Mouse (Mus musculus): Measurements from ENCODE around the gene Foxo6. TPM values are rescaled to one million over a fixed set of nuclear protein-coding genes. Genes with fewer than 3 reads are reported as not detected.

Foxo6 gene
- polyA plus RNA-seq, 1 experiment from 2014 or later = 0.15 TPM

DNA sequence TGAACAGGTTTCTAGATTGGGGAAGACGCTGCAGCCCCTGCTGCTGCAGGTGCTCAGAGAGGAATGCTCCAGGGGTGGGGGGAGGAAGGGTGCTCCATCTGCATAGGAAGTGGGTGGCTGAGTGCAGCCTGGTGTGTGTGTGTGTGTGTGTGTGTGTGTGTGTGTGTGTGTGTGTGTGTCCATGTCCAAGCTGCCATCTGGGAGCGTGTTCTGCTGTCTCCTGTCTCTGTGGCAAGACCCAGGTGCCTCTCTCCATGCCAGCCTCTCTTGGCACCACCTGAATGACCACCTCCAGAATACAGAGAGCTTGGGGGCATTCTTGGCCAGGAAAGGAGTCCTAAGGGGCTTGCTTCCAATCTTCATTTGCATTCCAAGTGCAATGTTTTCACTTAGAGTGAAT lies 24.4 kb downstream of the Foxo6 start:
- Histone ChIP-seq H3K4me2 (replicated peaks; ENCODE audit: low read depth, low read length) (no peak overlapping the region), H3K27ac (ENCODE audit: low read length) (no peak overlapping the region), H3K9me3 (ENCODE audit: low read length) (no peaks in the 10 kb centered on the region), H3K9ac (replicated peaks; ENCODE audit: low read length) (no peak overlapping the region), H3K4me1 (ENCODE audit: insufficient read depth, low read length) (peaks cover 29% of the 10 kb centered on the region), H3K27me3 (ENCODE audit: insufficient read depth, low read length) (peaks cover 80% of the 10 kb centered on the region), H3K36me3 (ENCODE audit: insufficient read depth, low read length) (no peaks in the 10 kb centered on the region), H3K4me3 (ENCODE audit: low read length) (no peak overlapping the region)
- no peak for ATAC-seq (ENCODE audit: low FRiP score, low TSS enrichment)
- WGBS = 43% methylated on average over 2 of the region's 2 CpGs

DNA sequence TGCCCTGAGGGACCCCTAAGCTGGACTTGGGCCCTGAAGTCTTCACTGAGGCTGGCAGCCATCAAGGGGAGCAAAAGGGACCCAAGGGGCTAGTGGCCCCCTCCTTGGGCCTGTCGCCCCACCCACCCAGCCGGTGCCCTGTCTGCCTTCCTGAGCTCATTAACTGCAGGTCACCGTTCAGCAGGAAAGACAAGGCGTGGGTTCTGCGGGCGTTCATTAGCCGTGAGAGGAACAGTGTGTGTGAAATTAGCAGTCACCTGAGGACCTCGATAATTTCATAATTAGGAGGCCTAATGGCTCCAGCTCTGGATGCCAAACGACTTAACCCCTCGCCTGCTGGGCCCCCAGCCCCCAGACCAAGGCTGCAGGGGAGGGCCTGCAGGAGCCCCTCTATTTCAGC lies 24.9 kb downstream of the Foxo6 start:
- H3K4me1 ChIP-seq (ENCODE audit: insufficient read depth, low read length) = peaks cover 24% of the 10 kb centered on the region
- no peak overlapping the region for H3K4me3 ChIP-seq (ENCODE audit: low read length)
- no peaks in the 10 kb centered on the region for H3K9me3 ChIP-seq (ENCODE audit: low read length)
- no peak overlapping the region for H3K27ac ChIP-seq (ENCODE audit: low read length)
- H3K36me3 ChIP-seq (ENCODE audit: insufficient read depth, low read length) = no peaks in the 10 kb centered on the region
- H3K9ac ChIP-seq (replicated peaks; ENCODE audit: low read length) = no peak overlapping the region
- H3K27me3 ChIP-seq (ENCODE audit: insufficient read depth, low read length) = peaks cover 78% of the 10 kb centered on the region
- WGBS = 25% methylated on average over 10 of the region's 10 CpGs
- no peak overlapping the region for H3K4me2 ChIP-seq (replicated peaks; ENCODE audit: low read depth, low read length)
- no peak for ATAC-seq (ENCODE audit: low FRiP score, low TSS enrichment)

DNA sequence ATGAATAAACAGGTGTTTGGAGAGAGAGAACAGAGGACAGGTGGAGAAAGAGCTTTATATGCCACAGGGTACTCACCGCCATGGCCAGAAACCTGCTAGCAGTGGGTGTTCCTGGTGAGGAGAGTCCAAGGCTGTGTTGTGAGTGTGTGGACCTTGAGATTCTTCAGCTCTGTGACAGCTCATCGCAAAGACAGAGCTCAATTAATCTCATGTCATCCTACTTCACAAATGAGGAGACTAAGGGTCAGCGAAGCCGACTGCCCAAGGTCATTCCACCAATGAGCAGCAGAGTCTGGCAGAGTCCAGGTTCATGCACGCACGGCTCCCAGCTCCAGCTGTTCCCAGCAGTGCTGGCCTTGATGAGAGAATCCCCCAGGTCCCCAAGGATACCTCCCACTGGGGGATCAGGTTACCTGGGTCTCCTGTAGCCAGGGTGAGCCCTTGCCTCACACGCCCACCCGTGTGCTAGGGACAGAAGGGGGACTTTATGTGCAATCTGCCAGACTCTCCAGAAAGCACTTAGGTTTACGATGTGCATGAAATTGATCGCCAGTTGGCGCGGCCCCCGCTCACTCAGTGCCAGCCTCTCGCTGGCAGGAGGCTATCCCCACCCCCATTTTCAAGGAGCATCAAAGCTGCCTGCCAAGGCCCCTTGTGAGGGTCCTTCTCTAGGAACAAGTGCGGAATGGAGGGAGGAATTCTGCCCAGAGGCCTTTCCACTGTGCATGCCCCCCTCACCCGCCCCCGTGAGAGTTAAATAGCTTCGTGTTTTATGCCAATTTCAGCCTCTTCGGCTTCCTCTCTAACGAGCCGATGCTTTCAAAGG lies 27.6 kb downstream of the Foxo6 start:
- ATAC-seq (ENCODE audit: low FRiP score, low TSS enrichment) = peak; percentile 81
- Histone ChIP-seq H3K4me2 (replicated peaks; ENCODE audit: low read depth, low read length) (0 out of 2 replicates have a peak overlapping the region, but pooled peaks have one; percentile 9), H3K4me1 (ENCODE audit: insufficient read depth, low read length) (peaks cover 20% of the 10 kb centered on the region; the same call in 1 of the 2 replicates), H3K27me3 (ENCODE audit: insufficient read depth, low read length) (peaks cover 54% of the 10 kb centered on the region), H3K27ac (ENCODE audit: low read length) (no peak overlapping the region), H3K9ac (replicated peaks; ENCODE audit: low read length) (no peak overlapping the region), H3K9me3 (ENCODE audit: low read length) (no peaks in the 10 kb centered on the region), H3K36me3 (ENCODE audit: insufficient read depth, low read length) (no peaks in the 10 kb centered on the region), H3K4me3 (ENCODE audit: low read length) (no peak overlapping the region)
- WGBS = 13% methylated on average over 21 of the region's 21 CpGs

DNA sequence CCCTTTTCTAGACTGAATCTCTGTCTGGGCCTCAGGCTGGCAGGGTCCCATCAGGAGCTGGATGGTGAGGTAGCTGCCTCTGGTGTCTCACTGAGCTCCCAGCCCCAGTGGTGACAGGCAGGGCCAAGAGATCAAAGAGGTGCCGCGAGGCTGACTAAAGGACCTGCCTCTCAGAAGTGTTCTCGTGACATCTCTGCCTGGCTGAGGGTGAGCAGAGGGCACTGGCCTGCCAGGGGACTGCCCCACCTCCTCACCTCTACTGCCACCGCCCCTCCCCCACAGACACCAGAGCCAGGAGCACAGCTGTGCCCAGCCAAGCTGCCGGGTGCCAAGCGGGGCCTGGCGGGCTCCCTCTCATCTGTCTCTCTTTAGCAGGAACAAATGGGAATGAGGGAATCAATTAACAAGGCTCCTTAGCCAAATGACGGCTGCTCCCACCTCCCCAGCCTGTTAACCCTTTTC lies 38.3 kb downstream of the Foxo6 start:
- Histone ChIP-seq H3K4me1 (ENCODE audit: insufficient read depth, low read length) (peaks cover 51% of the 10 kb centered on the region), H3K9ac (replicated peaks; ENCODE audit: low read length) (peak overlapping the region; percentile 44; the same call in 1 of the 2 replicates), H3K36me3 (ENCODE audit: insufficient read depth, low read length) (no peaks in the 10 kb centered on the region), H3K4me2 (replicated peaks; ENCODE audit: low read depth, low read length) (no peak overlapping the region), H3K27me3 (ENCODE audit: insufficient read depth, low read length) (0 out of 2 replicates have a peak, but pooled peaks cover 6% of the 10 kb centered on the region), H3K4me3 (ENCODE audit: low read length) (no peak overlapping the region), H3K27ac (ENCODE audit: low read length) (0 out of 2 replicates have a peak overlapping the region, but pooled peaks have one; percentile 29), H3K9me3 (ENCODE audit: low read length) (no peaks in the 10 kb centered on the region)
- peak; percentile 43 for ATAC-seq (ENCODE audit: low FRiP score, low TSS enrichment)
- 9% methylated on average over 8 of the region's 8 CpGs for WGBS

DNA sequence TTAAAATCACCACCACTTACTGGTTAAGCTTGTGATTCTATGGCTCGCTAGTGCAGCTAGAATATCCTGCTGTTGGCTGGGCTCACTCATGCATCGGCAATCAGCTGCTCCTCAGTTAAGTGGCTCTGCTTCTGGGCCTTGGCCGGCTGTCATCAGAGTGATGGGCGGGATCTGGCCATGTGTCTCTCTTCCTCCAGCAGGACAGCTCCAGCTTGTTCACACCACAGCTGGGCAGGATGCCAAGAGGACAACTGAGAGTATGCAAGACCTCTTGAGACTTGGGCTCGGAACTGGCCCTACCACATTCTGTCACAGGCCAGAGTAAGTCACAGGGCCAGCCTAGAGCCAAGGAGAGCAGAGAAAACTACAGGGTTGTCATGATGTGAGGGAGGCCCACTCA lies 39.7 kb downstream of the Foxo6 start:
- 19% methylated on average over 5 of the region's 5 CpGs for WGBS
- H3K27ac ChIP-seq (ENCODE audit: low read length) = no peak overlapping the region
- no peaks in the 10 kb centered on the region for H3K36me3 ChIP-seq (ENCODE audit: insufficient read depth, low read length)
- no peak overlapping the region for H3K4me2 ChIP-seq (replicated peaks; ENCODE audit: low read depth, low read length)
- H3K9me3 ChIP-seq (ENCODE audit: low read length) = no peaks in the 10 kb centered on the region
- peaks cover 42% of the 10 kb centered on the region for H3K4me1 ChIP-seq (ENCODE audit: insufficient read depth, low read length)
- no peak overlapping the region for H3K9ac ChIP-seq (replicated peaks; ENCODE audit: low read length)
- ATAC-seq (ENCODE audit: low FRiP score, low TSS enrichment) = peak; percentile 39; the same call in 1 of the 2 replicates
- no peak overlapping the region for H3K4me3 ChIP-seq (ENCODE audit: low read length)
- H3K27me3 ChIP-seq (ENCODE audit: insufficient read depth, low read length) = 0 out of 2 replicates have a peak, but pooled peaks cover 11% of the 10 kb centered on the region

DNA sequence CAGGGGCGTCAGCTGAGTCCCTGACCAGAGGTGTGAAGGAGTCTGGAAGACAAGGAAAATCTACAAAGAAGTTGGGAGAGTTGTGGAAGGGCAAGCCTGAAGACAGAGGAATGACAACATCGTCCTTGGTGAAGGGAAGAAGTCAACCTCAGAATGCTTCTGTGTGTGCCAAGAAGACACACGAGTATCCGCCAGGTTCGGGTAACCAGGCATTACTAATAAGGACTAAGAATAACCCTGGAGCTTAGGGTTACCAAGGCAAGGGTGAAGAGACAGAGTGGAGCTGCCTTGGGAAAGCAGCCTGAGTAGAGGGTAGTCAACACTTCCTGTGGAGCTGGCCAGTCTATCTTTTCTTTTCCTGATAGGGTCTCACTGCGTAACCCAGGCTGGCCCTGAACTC lies 41.1 kb downstream of the Foxo6 start:
- no peak overlapping the region for H3K4me3 ChIP-seq (ENCODE audit: low read length)
- H3K36me3 ChIP-seq (ENCODE audit: insufficient read depth, low read length) = no peaks in the 10 kb centered on the region
- no peaks in the 10 kb centered on the region for H3K9me3 ChIP-seq (ENCODE audit: low read length)
- peaks cover 30% of the 10 kb centered on the region for H3K4me1 ChIP-seq (ENCODE audit: insufficient read depth, low read length)
- no peak overlapping the region for H3K27ac ChIP-seq (ENCODE audit: low read length)
- ATAC-seq (ENCODE audit: low FRiP score, low TSS enrichment) = no peak
- no peak overlapping the region for H3K4me2 ChIP-seq (replicated peaks; ENCODE audit: low read depth, low read length)
- H3K27me3 ChIP-seq (ENCODE audit: insufficient read depth, low read length) = peaks cover 14% of the 10 kb centered on the region; the same call in 1 of the 2 replicates
- 84% methylated on average over 6 of the region's 6 CpGs for WGBS
- no peak overlapping the region for H3K9ac ChIP-seq (replicated peaks; ENCODE audit: low read length)

DNA sequence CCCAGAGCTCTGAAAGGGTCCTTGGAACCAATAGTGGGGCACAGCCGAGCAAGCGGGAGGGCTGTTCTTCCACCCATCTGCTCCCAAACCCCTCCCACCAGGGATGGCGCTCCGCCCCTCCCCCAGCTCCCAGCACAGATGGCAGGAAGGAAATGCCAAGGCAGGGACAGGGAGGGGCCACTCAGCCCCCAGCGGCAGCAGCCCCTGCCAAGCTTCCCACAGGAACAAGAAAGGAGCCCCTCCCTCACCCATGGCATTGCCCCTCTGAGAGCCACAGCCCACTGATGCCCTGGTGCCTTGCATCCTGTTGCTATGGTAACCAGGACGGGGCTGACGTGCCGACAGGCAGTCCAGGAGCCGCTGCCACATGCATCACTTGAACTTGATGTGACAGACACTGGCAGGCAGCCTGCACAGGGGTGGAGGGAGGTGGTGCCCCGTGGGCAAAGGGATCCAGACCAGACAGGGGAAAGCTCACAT lies 44.3 kb downstream of the Foxo6 start:
- H3K9ac ChIP-seq (replicated peaks; ENCODE audit: low read length) = no peak overlapping the region
- ATAC-seq (ENCODE audit: low FRiP score, low TSS enrichment) = 0 out of 2 replicates have a peak, but pooled peaks have one; percentile 24
- no peaks in the 10 kb centered on the region for H3K9me3 ChIP-seq (ENCODE audit: low read length)
- H3K4me1 ChIP-seq (ENCODE audit: insufficient read depth, low read length) = peaks cover 9% of the 10 kb centered on the region; the same call in 1 of the 2 replicates
- H3K27me3 ChIP-seq (ENCODE audit: insufficient read depth, low read length) = peaks cover 29% of the 10 kb centered on the region
- no peak overlapping the region for H3K27ac ChIP-seq (ENCODE audit: low read length)
- 2% methylated on average over 10 of the region's 10 CpGs for WGBS
- no peak overlapping the region for H3K4me2 ChIP-seq (replicated peaks; ENCODE audit: low read depth, low read length)
- no peaks in the 10 kb centered on the region for H3K36me3 ChIP-seq (ENCODE audit: insufficient read depth, low read length)
- H3K4me3 ChIP-seq (ENCODE audit: low read length) = no peak overlapping the region

DNA sequence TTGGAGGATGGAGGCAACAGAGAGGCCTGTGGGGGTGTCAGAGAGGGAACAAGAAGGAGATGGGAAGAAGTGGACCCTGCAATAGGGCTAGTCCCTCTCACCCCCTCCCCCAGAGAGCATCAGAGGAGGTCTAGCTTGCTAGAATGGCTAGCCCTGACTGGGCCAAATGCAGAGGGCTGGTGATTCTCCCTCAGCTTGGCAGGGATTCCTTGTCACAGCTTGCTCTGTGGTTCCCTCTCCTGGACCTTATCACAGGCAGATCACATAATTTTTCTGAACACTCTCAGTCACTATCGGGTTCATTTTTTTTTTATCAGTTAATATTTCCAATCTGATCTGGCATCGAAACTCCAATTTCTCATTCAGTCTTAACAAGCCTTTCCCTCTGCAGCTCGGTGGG lies 46.0 kb downstream of the Foxo6 start:
- WGBS = 69% methylated on average over 3 of the region's 3 CpGs
- H3K27ac ChIP-seq (ENCODE audit: low read length) = no peak overlapping the region
- H3K9me3 ChIP-seq (ENCODE audit: low read length) = no peaks in the 10 kb centered on the region
- peaks cover 29% of the 10 kb centered on the region for H3K27me3 ChIP-seq (ENCODE audit: insufficient read depth, low read length)
- no peak for ATAC-seq (ENCODE audit: low FRiP score, low TSS enrichment)
- no peak overlapping the region for H3K4me2 ChIP-seq (replicated peaks; ENCODE audit: low read depth, low read length)
- no peaks in the 10 kb centered on the region for H3K36me3 ChIP-seq (ENCODE audit: insufficient read depth, low read length)
- no peak overlapping the region for H3K4me3 ChIP-seq (ENCODE audit: low read length)
- H3K4me1 ChIP-seq (ENCODE audit: insufficient read depth, low read length) = peaks cover 4% of the 10 kb centered on the region; the same call in 1 of the 2 replicates
- H3K9ac ChIP-seq (replicated peaks; ENCODE audit: low read length) = no peak overlapping the region

DNA sequence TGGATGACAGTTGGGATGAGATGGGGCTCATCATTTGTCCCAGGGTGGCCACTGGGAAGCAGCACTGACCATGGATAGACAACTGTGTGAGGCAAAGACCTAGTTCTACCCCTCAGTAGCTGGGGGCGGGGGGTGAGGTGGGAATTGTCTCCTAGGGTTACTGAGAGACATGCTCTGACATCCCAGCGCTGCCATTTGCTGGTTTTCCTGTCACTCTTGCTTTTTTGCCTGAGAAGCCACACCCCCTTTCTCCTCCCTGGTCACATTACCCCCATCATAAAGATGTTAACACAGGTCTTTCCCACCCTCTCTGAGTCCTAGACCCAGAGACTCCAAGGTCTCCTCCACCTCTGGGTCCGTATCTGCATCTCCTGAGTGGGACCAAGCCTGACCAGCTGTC lies 47.7 kb downstream of the Foxo6 start:
- WGBS = 58% methylated on average over 3 of the region's 3 CpGs

DNA sequence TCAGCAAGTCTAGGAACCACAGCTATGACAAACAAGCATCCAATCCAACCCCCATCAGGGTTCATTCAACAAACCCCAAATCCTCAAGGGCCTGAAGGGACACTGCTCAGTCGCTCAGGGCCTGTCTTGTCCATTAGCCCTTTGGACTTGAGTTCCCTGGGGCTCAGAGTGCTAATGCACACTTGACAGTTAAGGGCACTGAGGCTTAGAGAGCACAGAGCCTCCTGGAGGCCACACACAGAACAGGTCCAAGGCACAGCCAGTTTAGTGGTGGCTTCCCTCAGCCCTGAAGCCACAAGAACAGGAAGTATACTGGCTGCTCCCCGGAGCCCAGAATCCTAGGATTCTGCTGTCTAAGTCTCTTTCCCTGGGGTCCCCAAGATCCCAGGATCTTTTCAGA lies 53.9 kb downstream of the Foxo6 start:
- no peak overlapping the region for H3K27ac ChIP-seq (ENCODE audit: low read length)
- H3K9me3 ChIP-seq (ENCODE audit: low read length) = no peaks in the 10 kb centered on the region
- 46% methylated on average over 2 of the region's 2 CpGs for WGBS
- no peaks in the 10 kb centered on the region for H3K27me3 ChIP-seq (ENCODE audit: insufficient read depth, low read length)
- H3K36me3 ChIP-seq (ENCODE audit: insufficient read depth, low read length) = no peaks in the 10 kb centered on the region
- no peak overlapping the region for H3K9ac ChIP-seq (replicated peaks; ENCODE audit: low read length)
- no peak overlapping the region for H3K4me2 ChIP-seq (replicated peaks; ENCODE audit: low read depth, low read length)
- peaks cover 18% of the 10 kb centered on the region for H3K4me1 ChIP-seq (ENCODE audit: insufficient read depth, low read length)
- no peak for ATAC-seq (ENCODE audit: low FRiP score, low TSS enrichment)
- no peak overlapping the region for H3K4me3 ChIP-seq (ENCODE audit: low read length)

More for the DNA sequence above, 47.7 kb downstream of the Foxo6 start:
- Histone ChIP-seq H3K36me3 (ENCODE audit: insufficient read depth, low read length) (no peaks in the 10 kb centered on the region), H3K9me3 (ENCODE audit: low read length) (no peaks in the 10 kb centered on the region), H3K27me3 (ENCODE audit: insufficient read depth, low read length) (peaks cover 27% of the 10 kb centered on the region), H3K27ac (ENCODE audit: low read length) (no peak overlapping the region), H3K9ac (replicated peaks; ENCODE audit: low read length) (no peak overlapping the region), H3K4me1 (ENCODE audit: insufficient read depth, low read length) (peaks cover 4% of the 10 kb centered on the region; the same call in 1 of the 2 replicates), H3K4me2 (replicated peaks; ENCODE audit: low read depth, low read length) (no peak overlapping the region), H3K4me3 (ENCODE audit: low read length) (no peak overlapping the region)
- ATAC-seq (ENCODE audit: low FRiP score, low TSS enrichment) = no peak
